Mouse (Mus musculus): ENCODE data around the gene Srxn1. TPM values are rescaled to one million over a fixed set of nuclear protein-coding genes. Genes with fewer than 3 reads are reported as not detected.

Gene Srxn1
- polyA plus RNA-seq, 1 experiment from 2014 or later, result 9.5 TPM

GRCm38 (mm10) chr2:152119228-152119865, 14.0 kb downstream of the Srxn1 start:
- Histone ChIP-seq H3K4me3 (ENCODE audit: low read length) (no peak overlapping the region), H3K9me3 (ENCODE audit: control insufficient read depth, low read length) (no peaks in the 10 kb centered on the region), H3K4me1 (ENCODE audit: control insufficient read depth, insufficient read depth, low read length) (peaks cover 5% of the 10 kb centered on the region; the same call in 1 of the 2 replicates), H3K36me3 (ENCODE audit: control insufficient read depth, insufficient read depth, low read length) (no peaks in the 10 kb centered on the region), H3K27ac (ENCODE audit: low read depth, low read length) (no peak overlapping the region), H3K9ac (ENCODE audit: low read depth, low read length) (no peak overlapping the region), H3K27me3 (ENCODE audit: control insufficient read depth, insufficient read depth, low read length) (peaks cover 2% of the 10 kb centered on the region; the same call in 1 of the 2 replicates), H3K4me2 (replicated peaks; ENCODE audit: low read depth, low read length) (no peak overlapping the region)
- WGBS, result 31% methylated on average over 6 of the region's 6 CpGs
- ATAC-seq (ENCODE audit: low FRiP score, low TSS enrichment), result no peak

DNA sequence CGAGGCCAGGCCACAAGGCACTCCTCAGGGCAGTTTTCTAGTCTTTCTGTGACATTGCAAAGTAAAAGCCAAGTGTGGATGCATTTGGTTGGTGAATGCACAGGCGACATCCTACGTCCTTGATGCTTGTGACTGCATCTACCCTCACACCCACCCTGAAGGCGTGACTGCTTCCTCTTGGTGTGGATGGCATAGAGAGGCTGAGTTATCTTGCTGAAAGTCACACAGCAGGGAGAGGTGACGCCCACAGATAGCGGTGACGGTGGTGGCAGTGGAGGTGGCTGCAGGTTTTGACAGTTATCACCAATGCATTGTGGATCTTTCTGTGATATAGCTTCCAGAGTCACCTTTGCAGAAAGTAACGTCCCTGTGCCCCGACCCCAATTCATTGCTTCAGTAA, 17.6 kb downstream of the Srxn1 start:
- Histone ChIP-seq H3K27me3 (ENCODE audit: control insufficient read depth, insufficient read depth, low read length) (no peaks in the 10 kb centered on the region; the same call in 1 of the 2 replicates), H3K9me3 (ENCODE audit: control insufficient read depth, low read length) (no peaks in the 10 kb centered on the region), H3K9ac (ENCODE audit: low read depth, low read length) (no peak overlapping the region), H3K4me3 (ENCODE audit: low read length) (no peak overlapping the region), H3K4me1 (ENCODE audit: control insufficient read depth, insufficient read depth, low read length) (no peaks in the 10 kb centered on the region), H3K4me2 (replicated peaks; ENCODE audit: low read depth, low read length) (no peak overlapping the region), H3K36me3 (ENCODE audit: control insufficient read depth, insufficient read depth, low read length) (no peaks in the 10 kb centered on the region), H3K27ac (ENCODE audit: low read depth, low read length) (no peak overlapping the region)
- WGBS, result 77% methylated on average over 9 of the region's 9 CpGs
- ATAC-seq (ENCODE audit: low FRiP score, low TSS enrichment), result no peak

GRCm38 (mm10) chr2:152128597-152128996, 23.3 kb downstream of the Srxn1 start:
- no peaks in the 10 kb centered on the region for H3K9me3 ChIP-seq (ENCODE audit: control insufficient read depth, low read length)
- no peak overlapping the region for H3K9ac ChIP-seq (ENCODE audit: low read depth, low read length)
- WGBS, result 61% methylated on average over 2 of the region's 2 CpGs
- no peaks in the 10 kb centered on the region for H3K36me3 ChIP-seq (ENCODE audit: control insufficient read depth, insufficient read depth, low read length)
- H3K4me1 ChIP-seq (ENCODE audit: control insufficient read depth, insufficient read depth, low read length), result peaks cover 10% of the 10 kb centered on the region
- no peak overlapping the region for H3K27ac ChIP-seq (ENCODE audit: low read depth, low read length)
- H3K4me2 ChIP-seq (replicated peaks; ENCODE audit: low read depth, low read length), result no peak overlapping the region
- no peak overlapping the region for H3K4me3 ChIP-seq (ENCODE audit: low read length)
- H3K27me3 ChIP-seq (ENCODE audit: control insufficient read depth, insufficient read depth, low read length), result no peaks in the 10 kb centered on the region
- no peak for ATAC-seq (ENCODE audit: low FRiP score, low TSS enrichment)

- Histone ChIP-seq H3K4me2 (replicated peaks; ENCODE audit: low read depth, low read length) (no peak overlapping the region), H3K36me3 (ENCODE audit: control insufficient read depth, insufficient read depth, low read length) (no peaks in the 10 kb centered on the region), H3K27me3 (ENCODE audit: control insufficient read depth, insufficient read depth, low read length) (no peaks in the 10 kb centered on the region), H3K27ac (ENCODE audit: low read depth, low read length) (no peak overlapping the region), H3K9ac (ENCODE audit: low read depth, low read length) (no peak overlapping the region), H3K4me1 (ENCODE audit: control insufficient read depth, insufficient read depth, low read length) (peaks cover 10% of the 10 kb centered on the region), H3K4me3 (ENCODE audit: low read length) (no peak overlapping the region), H3K9me3 (ENCODE audit: control insufficient read depth, low read length) (no peaks in the 10 kb centered on the region)
- ATAC-seq (ENCODE audit: low FRiP score, low TSS enrichment), result no peak
- WGBS, result 83% methylated on average over 3 of the region's 3 CpGs
Measured at GRCm38 (mm10) chr2:152129778-152130177, 24.5 kb downstream of the Srxn1 start.

DNA sequence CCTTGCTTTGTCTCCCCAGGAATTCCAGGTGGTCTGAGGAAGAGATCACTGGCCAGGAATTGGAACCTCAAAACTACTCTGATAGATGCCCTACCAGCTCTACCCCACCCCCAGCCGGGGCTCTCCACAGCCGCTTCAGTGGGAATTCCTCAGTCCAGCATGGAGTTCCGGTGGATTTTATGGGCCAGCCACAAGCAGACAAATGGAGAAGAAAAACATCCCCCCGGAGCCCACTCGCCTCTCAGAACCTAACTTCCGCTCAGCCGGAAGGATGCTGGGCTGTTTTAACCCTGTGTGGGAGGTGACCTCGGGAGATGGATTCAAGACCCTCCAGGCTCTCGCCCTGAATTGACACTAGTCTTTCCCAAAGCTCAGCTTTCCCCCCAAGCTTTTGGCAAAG, 26.7 kb downstream of the Srxn1 start:
- Histone ChIP-seq H3K4me3 (ENCODE audit: low read length) (no peak overlapping the region), H3K27ac (ENCODE audit: low read depth, low read length) (no peak overlapping the region), H3K9me3 (ENCODE audit: control insufficient read depth, low read length) (no peaks in the 10 kb centered on the region), H3K36me3 (ENCODE audit: control insufficient read depth, insufficient read depth, low read length) (no peaks in the 10 kb centered on the region), H3K9ac (ENCODE audit: low read depth, low read length) (no peak overlapping the region), H3K27me3 (ENCODE audit: control insufficient read depth, insufficient read depth, low read length) (no peaks in the 10 kb centered on the region), H3K4me1 (ENCODE audit: control insufficient read depth, insufficient read depth, low read length) (peaks cover 10% of the 10 kb centered on the region), H3K4me2 (replicated peaks; ENCODE audit: low read depth, low read length) (no peak overlapping the region)
- 6% methylated on average over 9 of the region's 9 CpGs for WGBS
- ATAC-seq (ENCODE audit: low FRiP score, low TSS enrichment), result no peak

DNA sequence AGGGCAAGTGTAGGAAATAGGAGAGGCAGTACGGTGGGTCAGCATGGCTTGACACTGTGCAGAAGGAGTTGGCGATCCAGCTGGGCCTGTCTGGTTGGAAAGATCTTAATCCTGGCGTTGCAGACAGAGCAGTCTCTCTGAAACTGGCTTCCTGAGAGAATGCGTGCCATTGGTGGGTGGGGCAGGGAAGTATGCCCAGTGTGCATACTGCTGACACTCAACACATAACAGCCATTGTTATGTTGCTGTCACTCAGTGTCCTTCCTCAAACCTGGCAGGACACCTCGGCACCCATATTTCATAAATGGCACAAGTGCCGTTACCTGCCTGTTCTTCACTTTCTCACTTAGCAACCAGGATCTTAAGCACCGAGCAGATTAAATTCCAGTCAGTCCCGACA, 27.4 kb downstream of the Srxn1 start:
- Histone ChIP-seq H3K9ac (ENCODE audit: low read depth, low read length) (no peak overlapping the region), H3K27me3 (ENCODE audit: control insufficient read depth, insufficient read depth, low read length) (no peaks in the 10 kb centered on the region), H3K4me1 (ENCODE audit: control insufficient read depth, insufficient read depth, low read length) (peaks cover 10% of the 10 kb centered on the region), H3K27ac (ENCODE audit: low read depth, low read length) (no peak overlapping the region), H3K4me2 (replicated peaks; ENCODE audit: low read depth, low read length) (no peak overlapping the region), H3K4me3 (ENCODE audit: low read length) (no peak overlapping the region), H3K36me3 (ENCODE audit: control insufficient read depth, insufficient read depth, low read length) (no peaks in the 10 kb centered on the region), H3K9me3 (ENCODE audit: control insufficient read depth, low read length) (no peaks in the 10 kb centered on the region)
- 43% methylated on average over 8 of the region's 8 CpGs for WGBS
- no peak for ATAC-seq (ENCODE audit: low FRiP score, low TSS enrichment)

DNA sequence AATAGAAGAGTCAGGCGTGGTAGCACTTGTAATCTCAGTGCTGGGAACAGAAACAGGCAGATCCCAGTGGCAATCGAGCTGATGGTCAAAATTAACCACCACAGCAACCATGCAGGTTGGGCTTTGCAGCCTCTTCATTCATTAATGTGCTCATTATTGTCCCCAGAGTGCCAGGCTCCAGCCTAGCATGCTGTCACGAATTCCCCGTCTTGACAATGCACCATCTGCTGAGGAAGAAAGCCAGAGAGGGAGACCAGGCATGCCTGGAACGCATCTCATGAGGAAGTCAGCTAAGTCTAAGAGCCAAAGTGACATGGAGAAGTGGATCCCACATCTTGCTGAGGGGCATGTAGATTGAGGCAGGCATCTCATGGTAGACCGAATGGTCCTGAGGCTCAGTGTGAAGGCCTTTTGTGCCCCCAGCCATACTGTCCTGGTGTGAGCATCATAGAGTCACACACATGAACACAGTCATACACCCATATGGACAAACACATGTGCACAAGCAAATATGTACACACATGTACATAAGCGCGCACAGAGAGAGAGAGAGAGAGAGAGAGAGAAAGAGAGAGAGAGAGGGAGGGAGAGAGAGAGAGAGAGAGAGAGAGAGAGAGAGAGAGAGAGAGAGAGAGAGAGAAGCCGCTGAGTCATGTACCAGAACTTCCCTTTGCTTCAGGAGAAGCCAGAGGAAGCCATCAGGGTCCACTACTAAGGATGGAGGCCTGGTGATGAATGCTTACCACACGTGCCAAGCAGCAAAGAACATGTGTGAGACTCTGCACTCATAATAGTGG, 34.1 kb downstream of the Srxn1 start:
- peaks cover 12% of the 10 kb centered on the region for H3K27me3 ChIP-seq (ENCODE audit: control insufficient read depth, insufficient read depth, low read length)
- H3K9ac ChIP-seq (ENCODE audit: low read depth, low read length), result no peak overlapping the region
- 81% methylated on average over 10 of the region's 10 CpGs for WGBS
- no peaks in the 10 kb centered on the region for H3K9me3 ChIP-seq (ENCODE audit: control insufficient read depth, low read length)
- no peaks in the 10 kb centered on the region for H3K36me3 ChIP-seq (ENCODE audit: control insufficient read depth, insufficient read depth, low read length)
- no peak overlapping the region for H3K4me2 ChIP-seq (replicated peaks; ENCODE audit: low read depth, low read length)
- H3K4me3 ChIP-seq (ENCODE audit: low read length), result no peak overlapping the region
- H3K4me1 ChIP-seq (ENCODE audit: control insufficient read depth, insufficient read depth, low read length), result peaks cover 21% of the 10 kb centered on the region
- ATAC-seq (ENCODE audit: low FRiP score, low TSS enrichment), result no peak
- H3K27ac ChIP-seq (ENCODE audit: low read depth, low read length), result no peak overlapping the region

- H3K4me1 ChIP-seq (ENCODE audit: control insufficient read depth, insufficient read depth, low read length), result peaks cover 21% of the 10 kb centered on the region
- 27% methylated on average over 11 of the region's 11 CpGs for WGBS
- H3K36me3 ChIP-seq (ENCODE audit: control insufficient read depth, insufficient read depth, low read length), result no peaks in the 10 kb centered on the region
- H3K4me2 ChIP-seq (replicated peaks; ENCODE audit: low read depth, low read length), result no peak overlapping the region; the same call in 1 of the 2 replicates
- H3K9me3 ChIP-seq (ENCODE audit: control insufficient read depth, low read length), result no peaks in the 10 kb centered on the region
- H3K4me3 ChIP-seq (ENCODE audit: low read length), result no peak overlapping the region
- no peak for ATAC-seq (ENCODE audit: low FRiP score, low TSS enrichment)
- H3K27ac ChIP-seq (ENCODE audit: low read depth, low read length), result no peak overlapping the region
- no peak overlapping the region for H3K9ac ChIP-seq (ENCODE audit: low read depth, low read length)
- H3K27me3 ChIP-seq (ENCODE audit: control insufficient read depth, insufficient read depth, low read length), result peaks cover 21% of the 10 kb centered on the region
Measured at GRCm38 (mm10) chr2:152140941-152141340, 35.6 kb downstream of the Srxn1 start.

DNA sequence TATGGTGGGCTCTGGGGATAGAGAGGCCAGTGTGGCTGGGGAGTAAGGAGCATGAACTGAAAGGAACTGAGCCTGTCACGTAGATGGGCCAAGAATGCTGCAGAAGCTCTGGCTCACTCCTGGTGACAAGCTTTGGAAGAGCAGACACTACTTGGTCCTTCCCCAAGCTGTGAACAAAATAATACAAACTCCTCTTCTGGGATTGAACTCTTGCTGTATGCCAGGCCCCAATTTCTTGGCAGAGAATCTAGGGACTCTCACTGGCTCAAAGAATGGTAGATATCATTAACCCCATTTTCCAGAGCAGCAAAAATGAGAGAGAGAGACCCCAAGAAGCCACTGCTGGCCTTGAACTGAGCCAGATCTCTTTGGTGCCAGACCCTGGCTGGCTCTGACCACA, 36.2 kb downstream of the Srxn1 start:
- H3K27ac ChIP-seq (ENCODE audit: low read depth, low read length), result peak overlapping the region; percentile 53; the same call in 1 of the 2 replicates
- ATAC-seq (ENCODE audit: low FRiP score, low TSS enrichment), result no peak
- H3K36me3 ChIP-seq (ENCODE audit: control insufficient read depth, insufficient read depth, low read length), result no peaks in the 10 kb centered on the region
- peak overlapping the region; percentile 50 for H3K4me3 ChIP-seq (ENCODE audit: low read length)
- peaks cover 21% of the 10 kb centered on the region for H3K27me3 ChIP-seq (ENCODE audit: control insufficient read depth, insufficient read depth, low read length)
- 29% methylated on average over 1 of the region's 1 CpGs for WGBS
- H3K4me2 ChIP-seq (replicated peaks; ENCODE audit: low read depth, low read length), result peak overlapping the region; percentile 73
- peaks cover 21% of the 10 kb centered on the region for H3K4me1 ChIP-seq (ENCODE audit: control insufficient read depth, insufficient read depth, low read length)
- no peak overlapping the region for H3K9ac ChIP-seq (ENCODE audit: low read depth, low read length)
- no peaks in the 10 kb centered on the region for H3K9me3 ChIP-seq (ENCODE audit: control insufficient read depth, low read length)

Measured in kidney, embryonic 14.5 days (tissue).